Mouse (Mus musculus) kidney, adult 2 months (tissue): Measurements from ENCODE around the gene Rfc5.

Source experiments
- CTCF ChIP-seq: fragments of 200-500 bp; conservative IDR thresholded peaks from 2 replicates; pipeline ENCODE4 v1.5.1; 2011; ENCODE audit warnings: low read depth, mild to moderate bottlenecking, control low read depth, low read length, moderate library complexity, mixed read lengths; ENCODE audit not compliant: insufficient read depth, insufficient read length
- POLR2A ChIP-seq: fragments of 200-500 bp; IDR thresholded peaks from one replicate; pipeline ENCODE4 v1.6.1; 2011; ENCODE audit warnings: low read depth, low read length, control low read depth

DNA sequence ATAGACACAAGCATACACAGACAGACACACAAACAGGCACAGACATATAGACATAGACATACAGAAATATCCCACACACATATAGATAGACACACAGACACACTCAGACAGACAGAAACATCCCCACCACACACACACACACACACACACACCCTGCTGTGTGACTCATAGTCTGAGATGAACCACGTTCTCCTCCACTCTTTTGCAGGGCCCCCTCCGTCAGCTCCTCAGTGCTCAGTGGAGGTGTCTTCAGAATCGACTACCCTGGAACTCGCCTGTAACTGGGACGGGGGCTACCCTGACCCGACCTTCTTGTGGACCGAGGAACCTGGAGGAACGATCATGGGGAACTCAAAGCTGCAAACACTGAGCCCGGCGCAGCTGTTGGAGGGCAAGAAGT is 50.8 kb downstream of the Rfc5 start:
- TF ChIP-seq CTCF (no peak), POLR2A (no peak)
